Mouse (Mus musculus) lung, postnatal 25 days (tissue): ENCODE measurements around the gene Vmn2r84.
"Not testable (repeated sequence)": the region's sequence is repeated elsewhere in the genome, so short reads cannot be mapped to it uniquely, and the experiment has no call there.

Source experiments
- DNase-seq: peaks from one replicate; pipeline ENCODE4 v3.0.0; 2022; ENCODE audit warnings: low spot score

Gene Vmn2r84

GRCm38 (mm10) chr10:130394232-130394631 lies at the start of gene Vmn2r84:
Gene Vmn2r84 (minus strand): TSS chr10:130394332.
- no peak for DNase-seq

- DNase-seq: not testable (repeated sequence)
These were observed 40.2 kb upstream of the Vmn2r84 start for GRCm38 (mm10) chr10:130434185-130434898.

- DNase-seq: not testable (repeated sequence)
These were observed 35.5 kb upstream of the Vmn2r84 start, which contains the start of gene Vmn2r85 for GRCm38 (mm10) chr10:130429603-130430002. Gene Vmn2r85 (minus strand): TSS chr10:130429703.

DNA sequence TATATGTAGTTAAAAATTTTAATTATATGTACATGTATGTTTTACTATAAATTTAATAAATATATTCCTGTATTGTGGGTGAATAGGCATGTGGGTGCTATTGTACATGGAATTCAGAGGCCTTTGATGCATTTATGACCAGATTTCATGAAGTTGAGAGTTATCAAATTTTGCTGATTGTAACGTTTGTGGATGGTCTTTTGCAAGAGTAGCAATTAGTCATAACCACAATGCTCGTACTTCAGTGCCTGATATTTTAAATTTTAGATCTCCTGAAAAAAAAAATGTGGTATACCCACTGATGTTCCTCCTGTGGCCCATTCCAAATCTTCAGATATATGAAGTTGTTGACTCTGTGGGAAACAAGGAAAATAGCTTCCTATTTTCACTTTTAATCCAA lies 28.2 kb upstream of the Vmn2r84 start:
- DNase-seq: not testable (repeated sequence)

GRCm38 (mm10) chr10:130420401-130420800 lies 26.3 kb upstream of the Vmn2r84 start:
- DNase-seq: no peak

GRCm38 (mm10) chr10:130419954-130420353 lies 25.8 kb upstream of the Vmn2r84 start:
- DNase-seq: not testable (repeated sequence)

DNA sequence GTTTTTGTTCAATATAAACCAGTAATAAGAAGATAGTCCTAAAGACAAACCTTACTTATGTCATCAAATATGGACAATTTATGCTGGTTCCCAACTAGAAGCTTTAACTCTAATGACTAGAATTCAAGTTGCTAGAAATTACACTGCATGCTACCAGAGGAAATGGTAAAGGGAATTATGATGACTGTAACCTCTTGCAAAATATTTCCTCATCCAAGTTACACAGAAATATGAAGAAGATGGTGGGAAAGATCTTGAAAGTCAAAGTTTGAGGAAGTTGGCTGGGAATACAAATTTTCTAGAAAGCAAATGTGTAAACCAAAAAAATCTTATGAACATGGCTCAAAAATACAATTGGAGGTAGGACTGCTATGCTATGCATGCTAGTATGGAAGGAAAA lies 22.2 kb upstream of the Vmn2r84 start:
- DNase-seq: not testable (repeated sequence)

DNA sequence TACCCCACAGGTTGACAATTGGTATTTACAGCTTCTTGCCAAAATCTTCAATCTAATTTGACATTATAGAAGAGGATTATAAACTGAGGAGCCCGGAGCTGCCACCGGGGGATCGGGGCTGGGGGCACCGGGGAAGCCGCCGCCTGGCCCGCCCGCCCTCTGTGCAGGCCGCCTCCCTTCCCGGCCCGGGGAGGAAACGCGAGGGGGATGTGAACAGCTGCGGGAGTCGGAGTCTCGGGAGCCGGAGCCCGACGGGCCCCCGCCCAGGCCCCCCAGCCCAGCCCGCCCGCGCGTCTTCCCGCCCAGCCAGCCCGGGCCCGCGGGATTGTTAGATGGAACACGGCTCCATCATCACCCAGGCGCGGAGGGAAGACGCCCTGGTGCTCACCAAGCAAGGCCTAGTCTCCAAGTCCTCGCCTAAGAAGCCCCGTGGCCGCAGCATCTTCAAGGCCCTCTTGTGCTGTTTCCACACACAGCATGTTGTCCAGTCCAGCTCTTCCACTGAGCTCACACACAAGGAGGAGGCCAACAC lies 18.1 kb upstream of the Vmn2r84 start:
- not testable (repeated sequence) for DNase-seq

DNA sequence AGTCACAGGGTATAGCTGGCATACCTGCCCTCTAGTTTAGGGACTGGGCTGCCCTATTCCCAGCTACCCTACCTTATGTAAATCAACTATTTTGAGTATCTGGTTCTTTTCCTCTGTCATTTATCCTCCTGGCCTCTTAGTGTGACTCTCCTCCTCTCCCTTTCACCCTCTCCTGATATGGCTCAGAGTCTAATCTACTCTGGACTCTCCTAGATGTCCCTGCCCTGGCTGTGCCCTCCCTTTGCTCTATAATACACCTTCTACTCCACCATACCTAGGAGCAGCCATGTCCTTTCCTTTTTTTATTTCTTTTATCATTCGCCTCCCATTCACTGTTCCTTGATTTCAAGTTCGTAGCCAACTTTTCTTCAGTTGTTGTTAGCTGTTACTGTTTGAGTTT lies 19.0 kb downstream of the Vmn2r84 start:
- DNase-seq: no peak

DNA sequence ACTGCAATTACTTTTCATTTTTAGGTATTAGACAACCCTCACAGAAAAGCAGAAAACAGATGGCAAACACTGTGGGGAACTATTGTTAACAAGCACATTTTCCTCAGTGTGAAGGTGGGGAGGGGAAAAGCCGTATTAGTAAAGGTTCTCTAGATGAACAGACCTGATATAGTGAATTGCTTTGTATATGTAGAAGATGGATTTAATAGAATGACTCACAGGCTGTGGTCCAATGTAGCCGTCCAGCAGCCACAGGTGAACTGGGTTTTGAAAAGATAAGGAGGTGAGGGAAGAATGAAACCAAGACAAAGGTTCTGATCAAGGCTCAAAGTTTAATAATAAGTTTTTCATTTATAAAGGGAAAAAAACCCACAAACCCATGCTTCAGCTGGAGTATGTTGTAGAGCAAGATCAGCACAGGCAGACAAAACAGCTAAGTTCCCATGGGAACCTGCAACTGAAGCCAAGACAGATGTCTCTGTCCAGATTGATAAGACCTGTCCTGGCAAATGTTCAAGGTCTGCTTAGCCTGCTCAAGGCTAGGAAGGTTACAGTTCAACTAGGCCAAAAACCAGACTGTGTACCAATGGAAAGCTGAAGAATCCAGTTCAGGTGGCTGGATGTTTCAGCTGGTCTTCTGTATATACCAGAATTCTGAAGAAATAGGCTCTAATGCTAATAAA lies 21.5 kb downstream of the Vmn2r84 start:
- DNase-seq: no peak

- no peak for DNase-seq
These were observed 22.5 kb downstream of the Vmn2r84 start for GRCm38 (mm10) chr10:130371644-130372043.

- DNase-seq: no peak
These were observed 24.0 kb downstream of the Vmn2r84 start for GRCm38 (mm10) chr10:130370005-130370682.

DNA sequence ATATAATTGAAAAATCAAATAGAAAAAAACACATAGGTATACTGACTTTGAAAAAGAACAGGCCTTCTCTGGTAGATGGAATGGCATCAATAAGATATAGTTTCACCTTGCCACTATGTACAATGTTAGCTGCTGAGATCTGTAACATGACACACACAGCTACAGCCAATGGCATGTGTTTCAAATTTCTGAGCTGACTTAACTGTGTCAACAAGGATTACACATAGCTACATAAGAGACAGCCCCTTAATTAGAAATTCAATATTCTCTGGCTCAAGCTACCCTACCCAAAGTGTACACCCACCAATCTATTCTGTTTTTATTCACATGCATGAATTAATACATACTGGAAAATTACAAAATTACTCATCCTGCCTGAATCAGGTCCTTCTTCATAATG lies 25.7 kb downstream of the Vmn2r84 start:
- DNase-seq: no peak

DNA sequence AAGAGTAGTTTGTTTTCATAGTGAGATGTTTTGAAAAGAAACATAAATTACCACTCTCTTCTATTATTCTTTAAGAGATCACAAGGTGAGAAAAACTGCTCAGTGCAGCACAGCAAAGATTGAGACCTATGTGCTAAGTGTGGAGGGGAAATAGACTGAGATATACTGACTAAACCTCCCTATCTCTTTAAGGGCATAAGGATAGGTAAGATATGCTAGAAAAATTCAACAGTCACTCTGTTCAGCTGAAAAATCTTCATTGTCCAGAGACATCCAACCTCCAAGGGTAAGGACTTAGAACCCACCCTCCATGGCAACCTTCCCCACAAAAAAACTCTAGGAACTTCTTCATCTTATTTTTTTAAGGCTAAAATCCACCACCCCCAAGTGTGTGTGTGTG lies 29.4 kb downstream of the Vmn2r84 start:
- no peak for DNase-seq

- DNase-seq: no peak
These were observed 30.5 kb downstream of the Vmn2r84 start for GRCm38 (mm10) chr10:130363438-130364164.

DNA sequence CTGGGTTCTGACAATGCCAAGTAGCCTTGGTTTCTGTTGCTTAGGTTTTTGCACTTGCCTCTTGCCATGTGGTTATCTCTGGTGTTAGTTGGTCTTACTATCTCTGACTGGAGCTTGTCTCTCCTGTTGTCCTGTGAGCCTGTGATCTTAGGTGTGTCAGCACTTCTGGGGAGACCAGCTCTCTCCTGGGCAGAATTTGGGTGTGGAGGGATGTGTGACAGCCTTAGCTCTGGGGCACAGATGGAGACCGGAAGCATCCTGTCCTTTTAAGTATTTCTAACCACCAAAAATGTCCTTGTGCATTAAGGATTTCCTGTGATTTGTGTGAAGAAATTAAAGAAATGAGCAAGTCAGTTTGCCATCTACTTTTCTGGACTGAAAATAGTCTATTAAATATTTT lies 50.1 kb downstream of the Vmn2r84 start:
- no peak for DNase-seq

GRCm38 (mm10) chr10:130340050-130340449 lies 54.1 kb downstream of the Vmn2r84 start:
- DNase-seq: not testable (repeated sequence)

DNA sequence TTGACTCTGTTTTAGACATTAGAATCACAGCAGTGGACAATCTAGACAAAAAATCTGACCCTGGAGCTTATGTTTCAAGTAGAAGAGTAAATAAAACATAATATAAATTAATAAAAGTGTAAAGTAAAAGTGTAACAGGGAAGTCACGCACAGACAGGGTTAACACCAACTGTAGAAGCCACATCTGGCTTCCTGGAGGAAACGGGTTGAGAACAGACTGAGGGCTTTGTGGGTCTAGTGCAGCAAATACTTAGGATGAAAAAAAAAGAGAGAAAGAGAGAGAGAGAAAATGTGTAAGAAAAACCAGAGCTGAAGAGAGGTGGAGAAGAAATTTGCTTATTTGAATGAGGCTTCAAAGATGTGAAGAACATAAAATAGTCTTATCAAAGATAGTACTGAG lies 56.6 kb downstream of the Vmn2r84 start:
- DNase-seq: no peak

DNA sequence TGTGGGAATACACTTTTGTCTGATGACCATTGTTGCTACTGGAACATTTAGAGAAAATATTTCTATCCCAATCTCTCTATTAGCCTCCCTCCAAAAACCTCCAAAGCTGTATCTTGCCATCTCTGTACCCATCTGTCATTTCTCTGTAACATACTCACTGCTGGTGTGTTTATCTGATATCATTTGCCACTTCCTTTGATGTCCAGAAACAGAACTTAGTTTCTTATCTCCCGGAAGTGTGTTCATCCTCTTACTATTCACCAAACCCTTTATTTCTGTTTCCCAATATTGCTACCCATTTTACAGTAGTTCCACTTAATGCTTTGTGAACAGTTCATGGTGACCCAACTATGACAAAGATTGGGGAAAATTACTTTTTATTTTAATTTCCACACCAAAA lies 57.7 kb downstream of the Vmn2r84 start:
- no peak for DNase-seq

GRCm38 (mm10) chr10:130330711-130331110 lies 63.4 kb downstream of the Vmn2r84 start:
- no peak for DNase-seq
